Mouse (Mus musculus) MEL-GATA-1-ER (cell line): ENCODE measurements around the gene Irf9.

Source experiments
- DNase-seq: peaks from one replicate; pipeline ENCODE4 v3.0.0-alpha.2; 2012; ENCODE audit warnings: low read depth; ENCODE audit errors: extremely low read depth

Gene Irf9

GRCm38 (mm10) chr14:55603271-55603632, at the start of gene Irf9:
TSS of gene Irf9 (plus strand) at chr14:55603571.
- DNase-seq, result no peak

GRCm38 (mm10) chr14:55554635-55555034, 48.7 kb upstream of the Irf9 start:
- no peak for DNase-seq

- DNase-seq, result no peak
Measured at GRCm38 (mm10) chr14:55555788-55556187, 47.6 kb upstream of the Irf9 start.

GRCm38 (mm10) chr14:55557003-55557402, 46.4 kb upstream of the Irf9 start:
- DNase-seq, result peak; percentile 88

- DNase-seq, result no peak
Measured at GRCm38 (mm10) chr14:55557587-55557986, 45.8 kb upstream of the Irf9 start.

- DNase-seq, result no peak
Measured at GRCm38 (mm10) chr14:55558740-55559448, 44.5 kb upstream of the Irf9 start.

- DNase-seq, result peak; percentile 83
Measured at GRCm38 (mm10) chr14:55559799-55560201, 43.6 kb upstream of the Irf9 start, which contains the start of gene Dcaf11. TSS of gene Dcaf11 (plus strand) at chr14:55560006.

GRCm38 (mm10) chr14:55560202-55561073, 42.9 kb upstream of the Irf9 start, which contains the start of gene A730061H03Rik:
TSS of gene A730061H03Rik (minus strand) at chr14:55560406.
- peak; percentile 99 for DNase-seq

GRCm38 (mm10) chr14:55561860-55562259, 41.5 kb upstream of the Irf9 start:
- DNase-seq, result no peak

- no peak for DNase-seq
Measured at GRCm38 (mm10) chr14:55563249-55563648, 40.1 kb upstream of the Irf9 start.

- DNase-seq, result no peak
Measured at GRCm38 (mm10) chr14:55565748-55566147, 37.6 kb upstream of the Irf9 start.

- no peak for DNase-seq
Measured at GRCm38 (mm10) chr14:55567496-55567895, 35.9 kb upstream of the Irf9 start.

GRCm38 (mm10) chr14:55570588-55570987, 32.8 kb upstream of the Irf9 start:
- DNase-seq, result no peak

GRCm38 (mm10) chr14:55571760-55572159, 31.6 kb upstream of the Irf9 start:
- no peak for DNase-seq

- DNase-seq, result no peak
Measured at GRCm38 (mm10) chr14:55575302-55575701, 28.1 kb upstream of the Irf9 start, which contains the start of gene Fitm1. TSS of gene Fitm1 (plus strand) at chr14:55575617.

- DNase-seq, result no peak
Measured at GRCm38 (mm10) chr14:55575711-55576110, 27.7 kb upstream of the Irf9 start.

- no peak for DNase-seq
Measured at GRCm38 (mm10) chr14:55576376-55576775, 27.0 kb upstream of the Irf9 start.

GRCm38 (mm10) chr14:55577871-55578667, 25.3 kb upstream of the Irf9 start, which contains the start of gene Psme1:
TSS of gene Psme1 (plus strand) at chr14:55578123.
- DNase-seq, result peak; percentile 58

GRCm38 (mm10) chr14:55578668-55579269, 24.6 kb upstream of the Irf9 start:
- no peak for DNase-seq

- DNase-seq, result no peak
Measured at GRCm38 (mm10) chr14:55579511-55580496, 23.6 kb upstream of the Irf9 start.
